Mouse (Mus musculus): ENCODE measurements at regions not wholly inside any gene's neighbourhood (a gene's known extent, or its start where the extent isn't known, plus 50 kb on each side); places are given as distances from the start of the nearest gene placed in this dataset.
A peak's percentile ranks its signal among the peaks of the same experiment; 100 is the strongest.

- 82% methylated on average over 10 of the region's 10 CpGs for WGBS
Measured at GRCm38 (mm10) chr4:142475632-142476031, 236.4 kb upstream of the Kazn start.

GRCm38 (mm10) chr4:142474626-142475025, 235.4 kb upstream of the Kazn start:
- H3K36me3 ChIP-seq = peaks cover 4% of the 10 kb centered on the region; the same call in 1 of the 2 replicates
- 91% methylated on average over 7 of the region's 7 CpGs for whole genome bisulfite sequencing
- peaks cover 10% of the 10 kb centered on the region; the same call in 1 of the 2 replicates for H3K27me3 ChIP-seq (ENCODE audit: insufficient read depth, poor library complexity, severe bottlenecking)
- no peak overlapping the region for H3K27ac ChIP-seq
- no peak overlapping the region for H3K4me3 ChIP-seq
- H3K4me1 ChIP-seq (replicated peaks) = peaks cover 15% of the 10 kb centered on the region
- DNase-seq (ENCODE audit: low spot score) = no peak
- no peaks in the 10 kb centered on the region for H3K9me3 ChIP-seq

More at GRCm38 (mm10) chr4:142475632-142476031, 236.4 kb upstream of the Kazn start:
- H3K36me3 ChIP-seq = peaks cover 4% of the 10 kb centered on the region; the same call in 1 of the 2 replicates
- peak overlapping the region; percentile 34 for H3K4me3 ChIP-seq
- peaks cover 10% of the 10 kb centered on the region; the same call in 1 of the 2 replicates for H3K27me3 ChIP-seq (ENCODE audit: insufficient read depth, poor library complexity, severe bottlenecking)
- no peak for DNase-seq (ENCODE audit: low spot score)
- no peaks in the 10 kb centered on the region for H3K9me3 ChIP-seq
- peaks cover 15% of the 10 kb centered on the region for H3K4me1 ChIP-seq (replicated peaks)
- no peak overlapping the region for H3K27ac ChIP-seq

GRCm38 (mm10) chr4:142474018-142474417, 234.8 kb upstream of the Kazn start:
- H3K36me3 ChIP-seq = peaks cover 4% of the 10 kb centered on the region; the same call in 1 of the 2 replicates
- H3K27me3 ChIP-seq (ENCODE audit: insufficient read depth, poor library complexity, severe bottlenecking) = peaks cover 10% of the 10 kb centered on the region; the same call in 1 of the 2 replicates
- no peak for DNase-seq (ENCODE audit: low spot score)
- H3K4me3 ChIP-seq = no peak overlapping the region
- peaks cover 15% of the 10 kb centered on the region for H3K4me1 ChIP-seq (replicated peaks)
- no peaks in the 10 kb centered on the region for H3K9me3 ChIP-seq
- WGBS = 79% methylated on average over 12 of the region's 12 CpGs
- H3K27ac ChIP-seq = no peak overlapping the region

GRCm38 (mm10) chr4:142473284-142473683, 234.1 kb upstream of the Kazn start:
- Histone ChIP-seq H3K27ac (no peak overlapping the region), H3K4me3 (no peak overlapping the region), H3K4me1 (replicated peaks) (peaks cover 18% of the 10 kb centered on the region), H3K9me3 (no peaks in the 10 kb centered on the region), H3K36me3 (peaks cover 4% of the 10 kb centered on the region; the same call in 1 of the 2 replicates), H3K27me3 (ENCODE audit: insufficient read depth, poor library complexity, severe bottlenecking) (peaks cover 10% of the 10 kb centered on the region; the same call in 1 of the 2 replicates)
- 79% methylated on average over 8 of the region's 8 CpGs for WGBS
- no peak for DNase-seq (ENCODE audit: low spot score)

- Histone ChIP-seq H3K27me3 (ENCODE audit: insufficient read depth, poor library complexity, severe bottlenecking) (peaks cover 10% of the 10 kb centered on the region; the same call in 1 of the 2 replicates), H3K9me3 (no peaks in the 10 kb centered on the region), H3K27ac (no peak overlapping the region), H3K4me1 (replicated peaks) (peaks cover 28% of the 10 kb centered on the region), H3K36me3 (peaks cover 4% of the 10 kb centered on the region; the same call in 1 of the 2 replicates), H3K4me3 (no peak overlapping the region)
- WGBS = 83% methylated on average over 3 of the region's 3 CpGs
- no peak for DNase-seq (ENCODE audit: low spot score)
Measured at GRCm38 (mm10) chr4:142472332-142472731, 233.1 kb upstream of the Kazn start.

GRCm38 (mm10) chr4:142470784-142471183, 231.6 kb upstream of the Kazn start:
- Histone ChIP-seq H3K36me3 (peaks cover 7% of the 10 kb centered on the region; the same call in 1 of the 2 replicates), H3K27ac (no peak overlapping the region), H3K4me3 (no peak overlapping the region), H3K9me3 (no peaks in the 10 kb centered on the region), H3K4me1 (replicated peaks) (peaks cover 27% of the 10 kb centered on the region), H3K27me3 (ENCODE audit: insufficient read depth, poor library complexity, severe bottlenecking) (peaks cover 9% of the 10 kb centered on the region; the same call in 1 of the 2 replicates)
- DNase-seq (ENCODE audit: low spot score) = no peak
- 89% methylated on average over 6 of the region's 6 CpGs for WGBS

GRCm38 (mm10) chr4:142467920-142468319, 228.7 kb upstream of the Kazn start:
- H3K27ac ChIP-seq = peak overlapping the region; percentile 24; the same call in 1 of the 2 replicates
- DNase-seq (ENCODE audit: low spot score) = peak; percentile 16

GRCm38 (mm10) chr4:142465226-142465625, 226.0 kb upstream of the Kazn start:
- Histone ChIP-seq H3K4me1 (replicated peaks) (peaks cover 22% of the 10 kb centered on the region), H3K36me3 (peaks cover 18% of the 10 kb centered on the region), H3K27me3 (ENCODE audit: insufficient read depth, poor library complexity, severe bottlenecking) (no peaks in the 10 kb centered on the region), H3K27ac (no peak overlapping the region), H3K4me3 (no peak overlapping the region), H3K9me3 (no peaks in the 10 kb centered on the region)
- no peak for DNase-seq (ENCODE audit: low spot score)
- 82% methylated on average over 4 of the region's 4 CpGs for WGBS

More at GRCm38 (mm10) chr4:142467920-142468319, 228.7 kb upstream of the Kazn start:
- H3K27me3 ChIP-seq (ENCODE audit: insufficient read depth, poor library complexity, severe bottlenecking) = no peaks in the 10 kb centered on the region
- H3K36me3 ChIP-seq = peaks cover 22% of the 10 kb centered on the region
- no peak overlapping the region for H3K4me3 ChIP-seq
- H3K4me1 ChIP-seq (replicated peaks) = peaks cover 14% of the 10 kb centered on the region
- 47% methylated on average over 6 of the region's 6 CpGs for WGBS
- no peaks in the 10 kb centered on the region for H3K9me3 ChIP-seq

GRCm38 (mm10) chr4:142464066-142464465, 224.9 kb upstream of the Kazn start:
- no peak for DNase-seq (ENCODE audit: low spot score)
- H3K4me3 ChIP-seq = no peak overlapping the region
- H3K36me3 ChIP-seq = peaks cover 18% of the 10 kb centered on the region
- H3K4me1 ChIP-seq (replicated peaks) = peaks cover 22% of the 10 kb centered on the region
- WGBS = 94% methylated on average over 6 of the region's 6 CpGs
- no peaks in the 10 kb centered on the region for H3K27me3 ChIP-seq (ENCODE audit: insufficient read depth, poor library complexity, severe bottlenecking)
- H3K27ac ChIP-seq = no peak overlapping the region
- no peaks in the 10 kb centered on the region for H3K9me3 ChIP-seq

- DNase-seq (ENCODE audit: low spot score) = no peak
- H3K4me1 ChIP-seq (replicated peaks) = peaks cover 8% of the 10 kb centered on the region
- peaks cover 6% of the 10 kb centered on the region for H3K9me3 ChIP-seq
- no peaks in the 10 kb centered on the region for H3K27me3 ChIP-seq (ENCODE audit: insufficient read depth, poor library complexity, severe bottlenecking)
- H3K27ac ChIP-seq = peak overlapping the region; percentile 35; the same call in 1 of the 2 replicates
- WGBS = 82% methylated on average over 13 of the region's 13 CpGs
- H3K36me3 ChIP-seq = peaks cover 27% of the 10 kb centered on the region
- no peak overlapping the region for H3K4me3 ChIP-seq
Measured at GRCm38 (mm10) chr4:142460468-142461086, 221.4 kb upstream of the Kazn start.

GRCm38 (mm10) chr4:142452614-142453013, 213.4 kb upstream of the Kazn start:
- Histone ChIP-seq H3K4me1 (replicated peaks) (peaks cover 27% of the 10 kb centered on the region), H3K36me3 (no peaks in the 10 kb centered on the region), H3K27me3 (ENCODE audit: insufficient read depth, poor library complexity, severe bottlenecking) (no peaks in the 10 kb centered on the region), H3K9me3 (no peaks in the 10 kb centered on the region), H3K4me3 (no peak overlapping the region), H3K27ac (no peak overlapping the region)
- 32% methylated on average over 11 of the region's 11 CpGs for WGBS
- no peak for DNase-seq (ENCODE audit: low spot score)

- Histone ChIP-seq H3K4me1 (replicated peaks) (peaks cover 27% of the 10 kb centered on the region), H3K4me3 (no peak overlapping the region), H3K27ac (no peak overlapping the region), H3K27me3 (ENCODE audit: insufficient read depth, poor library complexity, severe bottlenecking) (no peaks in the 10 kb centered on the region), H3K36me3 (no peaks in the 10 kb centered on the region), H3K9me3 (no peaks in the 10 kb centered on the region)
- no peak for DNase-seq (ENCODE audit: low spot score)
- 90% methylated on average over 3 of the region's 3 CpGs for WGBS
Measured at GRCm38 (mm10) chr4:142450884-142451283, 211.7 kb upstream of the Kazn start.

GRCm38 (mm10) chr4:142449713-142450112, 210.5 kb upstream of the Kazn start:
- H3K36me3 ChIP-seq = no peaks in the 10 kb centered on the region
- H3K27me3 ChIP-seq (ENCODE audit: insufficient read depth, poor library complexity, severe bottlenecking) = no peaks in the 10 kb centered on the region
- no peak overlapping the region for H3K4me3 ChIP-seq
- H3K27ac ChIP-seq = no peak overlapping the region
- WGBS = 85% methylated on average over 13 of the region's 13 CpGs
- no peak for DNase-seq (ENCODE audit: low spot score)
- H3K9me3 ChIP-seq = no peaks in the 10 kb centered on the region
- peaks cover 27% of the 10 kb centered on the region for H3K4me1 ChIP-seq (replicated peaks)
